Mouse (Mus musculus) heart, adult 8-10 months (tissue): ENCODE measurements around the gene Dennd2c. TPM values are rescaled to one million over a fixed set of nuclear protein-coding genes. Genes with fewer than 3 reads are reported as not detected.

ENCODE experiments used
- DNase-seq: peaks from one replicate; pipeline ENCODE4 v3.0.0; 2022; ENCODE audit warnings: low spot score
- total RNA-seq, 4 experiments: library from RNA; stranded (reverse); gene quantifications; 2 replicates each; pipeline ENCODE4 v1.2.4; 2022

Dennd2c gene
- total RNA-seq = 1 to 10 TPM; 1.5 to 1.8 (median 1.7) TPM

DNA sequence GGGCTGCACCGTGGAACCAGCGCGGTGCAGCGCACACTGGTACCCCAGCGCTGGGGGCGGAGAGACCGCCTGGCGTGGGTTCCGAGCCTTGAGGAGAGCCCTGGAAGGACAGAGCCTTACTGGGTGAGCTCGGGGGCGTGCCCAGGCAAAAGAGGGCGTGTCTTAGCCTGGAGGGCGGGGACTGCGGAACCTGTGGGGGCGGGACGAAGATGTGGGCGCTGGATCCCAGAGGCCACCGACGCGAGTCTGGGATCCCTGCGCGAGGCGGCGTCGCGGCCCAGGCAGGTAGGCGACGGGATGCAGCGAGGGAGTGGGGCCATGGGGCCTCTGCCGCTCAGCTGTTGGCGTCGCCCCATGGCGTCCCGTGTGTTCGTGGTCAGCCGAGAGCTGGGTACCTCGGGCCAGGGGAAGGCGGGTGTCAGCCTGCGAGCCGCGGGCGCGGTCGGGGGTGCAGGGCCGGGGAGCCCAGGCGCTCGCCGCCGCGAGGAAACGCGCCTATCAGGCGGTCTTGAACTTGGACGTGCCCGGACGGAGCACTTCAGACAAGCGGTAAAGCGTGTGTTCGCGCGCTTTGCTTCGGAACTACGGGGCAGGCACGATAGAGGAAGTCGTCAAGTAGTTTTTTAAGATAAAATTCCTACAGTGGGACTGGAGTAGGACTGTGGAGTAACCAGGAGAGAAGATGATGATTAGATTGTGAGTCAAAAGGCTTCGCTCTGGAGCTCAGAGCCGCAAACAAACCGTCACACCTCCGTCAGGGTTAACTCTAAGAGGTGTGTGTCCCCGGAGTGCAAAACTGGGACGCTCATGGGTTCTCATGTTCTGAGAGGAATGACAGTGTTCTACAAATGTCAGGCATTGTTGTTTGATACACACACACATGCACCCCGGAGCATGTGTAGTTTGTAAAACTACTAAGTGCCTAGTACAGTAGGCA lies at the start of gene Dennd2c:
TSS of gene Dennd2c (plus strand) at position 151 of the 937 bp plus-strand sequence.
- peak; percentile 93 for DNase-seq

DNA sequence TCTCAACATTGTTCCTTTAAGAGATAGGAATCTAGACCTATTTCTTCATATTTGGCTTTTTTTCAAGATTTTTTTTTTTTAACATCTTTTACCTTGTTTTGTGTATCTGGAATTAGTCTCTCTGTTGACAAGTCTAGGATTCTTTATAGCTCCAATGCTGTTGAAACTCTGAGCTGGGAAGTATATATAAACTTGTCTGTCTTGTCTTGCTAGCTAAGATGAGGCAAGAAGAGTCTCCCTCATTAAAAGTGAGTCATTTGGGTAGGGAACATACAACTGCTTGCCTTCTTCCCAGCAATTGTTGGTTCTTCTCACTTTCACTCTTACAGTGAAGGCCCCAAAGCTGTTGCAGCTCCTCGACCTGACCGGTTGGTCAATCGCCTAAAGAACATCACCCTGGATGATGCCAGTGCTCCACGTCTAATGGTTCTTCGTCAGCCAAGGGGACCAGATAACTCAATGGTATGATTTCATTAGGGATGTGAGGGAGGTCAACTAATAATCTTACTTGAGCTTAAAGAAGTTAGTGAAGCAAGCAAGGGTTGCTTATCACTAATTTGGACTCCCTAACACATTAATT lies 46.3 kb upstream of the Dennd2c start:
- no peak for DNase-seq

DNA sequence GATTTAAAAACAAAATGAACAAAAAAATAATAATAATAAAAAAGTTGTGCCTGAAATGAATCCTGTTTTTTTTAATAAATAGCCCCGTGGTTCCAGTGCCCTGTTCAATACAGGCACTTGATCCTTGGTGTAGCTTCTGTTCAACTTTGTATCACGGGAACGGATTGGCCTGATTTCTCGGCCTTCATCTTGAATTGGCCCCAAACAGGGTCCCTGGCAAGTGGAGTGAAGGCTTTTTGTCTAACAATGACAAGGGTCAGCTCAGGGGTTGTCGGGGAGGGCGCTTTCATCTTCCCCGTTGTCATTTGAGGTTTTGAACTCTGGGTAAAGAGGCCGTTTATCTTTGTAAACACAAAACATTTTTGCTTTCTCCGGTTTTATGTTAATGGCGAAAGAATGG lies 44.7 kb upstream of the Dennd2c start:
- no peak for DNase-seq

DNA sequence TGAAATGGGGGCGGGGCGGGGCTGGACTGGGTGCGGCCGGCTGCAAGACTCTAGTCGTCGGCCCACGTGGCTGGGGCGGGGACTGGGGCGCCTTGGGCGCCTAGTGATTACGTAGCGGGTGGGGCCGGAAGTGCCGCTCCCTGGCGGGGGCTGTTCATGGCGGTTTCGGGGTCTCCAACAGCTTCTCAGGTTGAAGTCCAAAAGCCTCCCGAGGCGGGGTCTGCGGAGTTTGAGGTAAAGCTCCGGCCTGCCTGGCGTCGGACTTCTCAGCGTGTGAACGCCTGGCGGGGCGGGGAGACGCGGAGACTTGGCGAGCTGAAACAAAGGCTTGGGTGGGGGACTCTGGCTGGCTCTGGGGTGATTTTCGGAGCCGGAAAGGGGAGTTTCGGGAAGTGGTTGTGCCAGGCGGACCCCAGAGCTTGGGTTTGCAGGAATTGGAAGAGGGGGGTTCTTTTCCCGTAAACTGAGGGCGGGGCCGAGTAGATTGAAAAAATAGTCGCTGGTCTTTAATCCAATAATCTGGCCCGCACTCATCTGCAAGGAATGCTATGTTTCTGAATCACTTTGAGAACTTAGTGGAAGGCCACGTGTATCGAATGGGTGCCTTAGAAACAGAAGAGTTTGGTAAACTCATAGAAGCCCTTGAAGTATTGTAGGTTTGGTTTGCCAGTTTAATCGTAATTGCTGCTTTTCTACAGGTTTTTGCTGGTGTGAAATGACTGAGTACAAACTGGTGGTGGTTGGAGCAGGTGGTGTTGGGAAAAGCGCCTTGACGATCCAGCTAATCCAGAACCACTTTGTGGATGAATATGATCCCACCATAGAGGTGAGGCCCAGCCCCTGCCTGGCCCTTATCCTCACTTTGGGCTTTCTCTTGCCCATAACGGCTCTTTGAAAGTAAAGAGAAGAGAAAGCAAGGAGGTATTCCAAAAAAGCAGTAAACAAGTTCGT lies 43.9 kb upstream of the Dennd2c start, which contains the start of gene Nras:
TSS of gene Nras (plus strand) at position 79 of the 951 bp plus-strand sequence.
- peak; percentile 94 for DNase-seq

DNA sequence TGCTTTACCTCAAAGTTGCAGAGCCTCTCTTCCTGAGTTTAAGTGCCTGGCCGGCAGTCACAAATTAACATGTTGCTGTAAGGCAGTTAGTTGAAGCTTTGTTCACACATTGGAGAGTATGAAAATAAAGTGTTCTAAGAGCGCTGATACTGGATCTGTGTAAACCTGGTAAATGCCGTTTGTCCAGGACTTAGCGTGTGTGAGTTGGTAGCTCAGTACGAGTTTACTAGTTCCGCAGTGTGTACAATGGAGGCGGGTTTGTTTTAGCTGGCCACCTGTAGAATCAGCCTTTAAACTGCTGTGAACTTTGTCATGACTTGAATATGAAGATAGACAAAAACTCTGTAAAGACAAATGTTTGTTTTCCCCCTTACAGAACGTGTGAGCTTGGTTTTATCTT lies 35.5 kb upstream of the Dennd2c start:
- DNase-seq = no peak

DNA sequence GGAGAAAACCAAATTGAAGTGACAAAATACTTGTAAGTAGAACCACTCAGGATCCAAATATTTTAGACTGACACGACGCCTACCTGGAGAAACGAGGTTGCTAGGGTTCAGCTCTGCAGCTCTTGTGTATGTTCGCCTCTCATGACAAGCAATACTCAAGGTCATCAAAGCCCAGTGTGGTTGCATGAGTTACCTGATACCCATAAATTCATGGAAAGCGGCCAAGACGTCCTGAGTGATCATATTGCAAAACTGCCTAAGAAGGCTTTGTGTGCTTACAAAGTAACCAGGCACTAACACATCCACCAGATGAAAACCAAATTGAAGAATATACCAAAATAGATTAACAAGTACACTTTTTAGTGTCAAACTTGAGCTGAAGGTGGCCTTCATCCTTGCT lies 33.4 kb upstream of the Dennd2c start:
- no peak for DNase-seq

DNA sequence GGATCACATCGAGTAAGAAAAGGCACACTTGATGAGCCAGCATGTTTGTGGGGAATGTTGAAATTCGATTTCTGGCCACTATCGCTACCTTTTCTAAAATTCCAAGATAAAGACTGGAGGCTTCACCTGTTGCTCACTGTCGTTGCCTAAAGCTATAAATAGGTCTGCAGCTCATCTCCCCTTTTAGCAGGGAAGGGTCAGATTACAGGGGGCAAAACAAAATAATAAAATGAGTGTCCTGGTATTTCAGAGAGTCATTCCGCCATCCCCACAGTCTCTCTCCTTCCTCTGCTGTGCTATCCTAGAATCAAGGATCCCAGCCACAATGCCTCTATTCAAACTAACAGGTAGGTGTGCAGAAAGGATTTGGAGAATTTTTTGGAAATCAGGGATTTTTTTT lies 28.6 kb upstream of the Dennd2c start, which contains the start of gene Ampd1:
TSS of gene Ampd1 (plus strand) at position 244 of the 400 bp plus-strand sequence.
- DNase-seq = no peak

DNA sequence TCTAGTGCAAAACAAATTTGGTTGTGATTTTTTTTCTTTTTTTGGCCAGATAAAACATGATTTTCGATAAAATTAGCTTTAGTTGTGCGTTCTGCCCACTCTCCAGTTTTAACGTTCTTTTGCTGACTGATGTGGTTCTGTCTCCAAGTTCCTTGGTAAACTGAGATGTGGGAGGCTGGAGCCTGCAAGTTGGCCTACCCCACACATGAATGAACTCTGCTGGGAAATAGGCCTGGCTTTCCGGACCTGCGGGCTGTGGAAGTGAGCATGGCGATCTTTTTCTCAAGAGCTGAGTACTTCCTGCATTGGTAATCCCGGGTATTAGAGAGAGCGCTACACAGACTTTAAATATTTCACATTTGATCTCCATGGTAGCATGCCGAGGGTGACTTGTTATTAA lies 26.5 kb upstream of the Dennd2c start:
- DNase-seq = no peak

DNA sequence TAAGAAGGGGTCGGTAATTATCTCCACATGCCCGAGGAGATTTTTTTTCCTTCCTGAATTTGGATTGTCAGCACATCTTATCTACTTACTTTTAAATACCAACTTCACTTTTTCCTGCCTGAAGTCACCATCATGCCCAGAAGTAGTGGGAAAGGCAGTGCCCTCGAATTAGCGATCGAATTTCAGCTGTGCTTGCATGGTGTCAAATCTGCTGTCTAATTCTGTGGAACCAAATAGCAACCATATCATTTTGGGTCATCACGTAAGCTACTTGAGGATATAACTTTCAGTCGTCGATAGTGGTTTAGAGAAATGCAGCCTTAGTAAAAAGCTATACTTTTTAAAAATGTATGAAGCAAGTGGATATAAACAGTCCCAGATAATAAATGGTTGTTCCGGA lies 25.9 kb upstream of the Dennd2c start:
- no peak for DNase-seq

DNA sequence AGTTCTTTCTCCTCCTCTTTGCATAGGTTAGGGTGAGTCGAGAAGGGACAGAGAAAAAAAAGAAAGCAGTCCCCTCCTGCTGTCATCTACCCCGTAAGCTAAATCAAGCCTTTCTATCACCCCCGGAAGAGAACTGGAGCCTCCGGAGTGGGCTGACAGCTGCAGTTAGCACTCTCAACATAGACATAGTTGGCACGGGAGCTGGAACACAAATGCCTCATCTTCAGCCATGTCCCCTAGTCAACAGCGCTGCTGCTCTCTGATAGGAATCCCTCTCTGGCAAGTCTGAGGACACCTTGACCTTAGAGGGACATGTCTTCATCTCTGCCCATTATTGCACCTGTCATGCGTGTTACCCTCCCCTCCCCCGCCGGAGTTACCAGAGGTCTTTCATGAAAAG lies 23.1 kb upstream of the Dennd2c start:
- DNase-seq = no peak

DNA sequence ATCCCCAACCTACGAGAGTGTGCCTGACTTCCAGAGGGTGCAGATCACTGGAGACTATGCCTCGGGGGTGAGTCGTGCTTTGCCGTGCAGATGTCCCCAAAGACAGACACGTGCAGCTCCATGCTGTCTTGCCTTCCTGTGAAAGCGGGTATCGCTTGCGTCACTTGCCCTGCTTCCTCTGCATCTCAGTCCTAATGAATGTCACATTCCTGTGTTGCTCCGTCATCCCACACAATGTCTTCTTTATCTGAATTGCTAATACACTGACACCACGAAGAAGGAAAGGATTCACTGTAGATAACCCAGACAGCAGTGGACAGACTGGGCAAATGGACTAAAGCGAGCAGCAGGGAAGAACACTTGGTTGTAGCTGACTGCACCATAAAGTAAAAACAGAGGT lies 21.4 kb upstream of the Dennd2c start:
- no peak for DNase-seq

DNA sequence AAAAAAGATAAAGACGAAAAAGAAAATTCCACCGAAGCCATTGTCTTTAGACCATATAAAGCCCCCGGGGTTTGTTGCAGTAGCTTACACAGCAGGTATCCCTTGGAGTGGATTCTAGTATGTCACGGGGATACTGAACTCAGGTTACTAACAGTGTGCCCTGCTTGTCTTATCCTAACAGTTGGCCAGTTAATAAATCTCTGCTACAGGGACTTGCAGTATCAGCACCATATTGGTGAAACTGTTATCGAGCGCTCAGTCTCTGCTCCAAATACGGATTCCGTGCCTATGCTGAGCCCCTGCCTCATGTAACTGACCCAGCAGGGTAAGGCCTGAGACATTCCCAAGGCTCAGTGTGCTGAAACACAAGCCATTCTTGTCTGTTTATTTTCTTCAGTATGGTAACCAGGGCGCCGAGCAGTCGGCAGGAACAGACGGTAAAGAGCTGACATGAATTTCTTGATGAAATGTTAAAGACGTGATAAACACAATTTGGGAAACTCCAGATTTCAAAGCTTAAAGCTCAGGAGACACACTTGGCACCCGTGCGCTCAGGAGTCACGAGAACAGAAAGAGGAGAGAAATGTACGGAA lies 20.4 kb upstream of the Dennd2c start:
- no peak for DNase-seq

DNA sequence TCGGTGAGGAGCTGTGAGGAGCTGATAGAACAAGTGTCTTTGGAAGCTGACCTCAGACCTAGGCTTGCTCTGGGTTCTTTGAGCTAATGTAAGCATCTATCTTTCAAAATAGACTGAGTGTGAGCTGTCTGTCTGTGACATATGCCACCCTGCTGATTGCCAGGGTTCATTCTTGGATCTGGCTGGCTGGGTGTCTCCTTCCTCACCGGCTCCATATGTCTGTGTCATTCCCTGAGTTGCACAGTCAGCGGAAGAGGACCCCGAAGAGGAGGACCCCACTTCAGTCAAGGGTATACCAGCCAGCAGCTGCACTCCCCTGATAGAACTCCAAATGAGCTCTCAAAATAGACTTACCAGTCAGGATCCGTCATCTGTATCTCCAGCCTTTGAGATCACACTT lies 19.6 kb upstream of the Dennd2c start:
- no peak for DNase-seq

DNA sequence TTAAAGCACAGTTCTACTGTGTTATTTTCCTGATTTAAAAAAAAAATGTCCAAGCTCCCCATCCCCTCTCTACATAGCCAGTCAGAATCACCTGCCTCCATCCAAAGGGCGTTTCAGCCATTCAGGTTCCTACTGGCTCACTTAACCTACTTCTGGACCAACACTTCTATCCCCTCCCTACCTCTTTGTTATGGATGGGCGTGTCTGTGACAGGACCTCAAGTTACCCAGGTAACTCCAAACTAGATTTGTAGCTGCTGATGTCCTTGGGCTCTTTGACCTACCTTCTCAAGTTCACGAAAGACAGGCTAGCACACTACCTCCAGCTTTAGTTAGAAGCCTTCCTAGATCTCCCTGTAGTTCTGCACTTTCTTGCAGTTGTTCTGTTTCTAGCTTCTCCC lies 16.4 kb upstream of the Dennd2c start:
- no peak for DNase-seq

DNA sequence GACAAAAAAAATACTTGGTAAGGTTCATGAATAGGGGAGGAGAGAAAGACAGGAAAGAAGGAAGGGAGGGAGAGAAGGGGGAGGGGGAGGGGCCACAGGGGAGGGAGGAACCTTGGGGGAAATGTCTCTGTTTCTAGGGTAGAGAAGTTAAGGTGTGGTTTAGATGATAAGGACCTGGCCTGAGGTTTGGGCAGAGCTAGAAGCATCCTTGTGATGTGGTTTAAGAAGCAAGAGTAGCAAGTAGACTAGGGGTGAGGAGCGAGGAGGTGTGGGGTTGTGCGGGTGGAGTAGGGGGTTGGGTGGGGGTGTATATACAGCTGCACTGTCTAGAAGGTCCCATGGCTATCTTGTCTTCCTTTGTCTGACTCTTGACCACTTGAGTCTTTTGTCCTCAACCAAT lies 10.7 kb upstream of the Dennd2c start:
- DNase-seq = no peak

DNA sequence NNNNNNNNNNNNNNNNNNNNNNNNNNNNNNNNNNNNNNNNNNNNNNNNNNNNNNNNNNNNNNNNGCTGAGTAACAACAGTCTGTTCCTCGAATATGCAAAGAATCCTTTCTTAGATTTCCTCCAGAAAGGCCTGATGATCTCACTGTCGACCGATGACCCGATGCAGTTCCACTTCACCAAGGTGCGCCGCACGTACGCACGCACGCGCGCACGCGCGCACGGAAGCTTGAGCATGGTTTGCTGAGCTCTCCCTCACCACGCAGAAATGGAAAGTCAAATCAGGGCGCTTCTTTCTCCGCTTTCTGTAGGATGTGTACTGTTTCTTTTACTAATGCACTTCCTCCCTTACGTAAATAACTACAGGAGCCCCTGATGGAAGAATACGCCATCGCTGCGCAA lies 3.7 kb upstream of the Dennd2c start:
- DNase-seq = no peak

DNA sequence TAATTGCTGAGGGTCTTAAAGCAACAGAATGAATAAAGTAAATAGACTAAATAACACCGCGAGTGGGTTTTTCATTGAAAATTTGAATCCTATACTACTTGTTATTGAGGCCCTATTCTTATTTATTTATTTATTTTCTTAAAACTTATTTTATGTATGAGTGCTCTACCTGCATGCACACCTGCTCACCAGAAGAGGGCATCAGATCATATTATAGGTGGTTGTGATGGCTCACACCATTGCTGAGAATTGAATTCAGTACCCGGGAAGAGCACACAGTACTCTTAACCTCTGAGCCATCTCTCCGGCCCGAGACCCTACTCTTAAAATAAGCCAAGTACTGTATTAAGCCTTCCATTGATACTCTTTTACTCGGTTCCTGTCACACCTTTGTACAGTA lies 2.7 kb upstream of the Dennd2c start:
- no peak for DNase-seq

DNA sequence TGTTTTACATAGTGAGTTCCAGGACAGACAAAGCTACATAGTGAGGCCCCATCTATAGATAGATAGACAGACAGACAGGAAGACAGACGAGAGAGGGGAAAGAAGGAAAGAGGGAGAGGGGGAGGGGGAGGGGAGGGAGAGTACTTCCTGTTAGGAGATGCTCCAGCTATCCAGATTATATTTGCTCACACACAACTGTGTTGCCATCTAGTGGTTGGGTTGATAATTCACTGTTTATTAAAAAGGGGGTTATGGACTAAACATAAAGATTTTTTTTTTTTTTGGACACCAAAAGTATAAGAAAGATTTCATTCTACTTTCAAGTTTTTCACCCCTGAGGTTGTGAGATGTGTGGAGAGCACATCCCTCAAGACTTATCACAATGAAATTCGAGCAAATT lies 1.7 kb upstream of the Dennd2c start:
- no peak for DNase-seq

DNA sequence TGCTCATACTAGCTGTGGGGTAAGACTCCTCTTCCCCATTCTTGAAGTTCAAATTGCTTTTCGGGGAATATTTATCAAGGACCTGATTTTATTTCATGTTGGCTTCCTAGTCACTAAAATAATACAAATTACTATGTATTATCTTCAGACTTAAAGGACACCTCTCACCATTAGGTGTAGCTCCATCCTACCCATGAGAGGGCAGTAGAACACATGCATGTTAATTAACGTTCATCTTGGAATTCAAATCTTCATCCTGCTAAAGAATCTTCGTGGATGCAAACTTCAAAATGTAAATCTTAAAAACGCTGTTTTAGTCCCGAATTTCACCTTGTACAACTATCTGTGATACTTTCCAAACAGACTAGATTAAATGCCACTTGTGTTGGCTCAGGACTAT lies 1.2 kb upstream of the Dennd2c start:
- no peak for DNase-seq

DNA sequence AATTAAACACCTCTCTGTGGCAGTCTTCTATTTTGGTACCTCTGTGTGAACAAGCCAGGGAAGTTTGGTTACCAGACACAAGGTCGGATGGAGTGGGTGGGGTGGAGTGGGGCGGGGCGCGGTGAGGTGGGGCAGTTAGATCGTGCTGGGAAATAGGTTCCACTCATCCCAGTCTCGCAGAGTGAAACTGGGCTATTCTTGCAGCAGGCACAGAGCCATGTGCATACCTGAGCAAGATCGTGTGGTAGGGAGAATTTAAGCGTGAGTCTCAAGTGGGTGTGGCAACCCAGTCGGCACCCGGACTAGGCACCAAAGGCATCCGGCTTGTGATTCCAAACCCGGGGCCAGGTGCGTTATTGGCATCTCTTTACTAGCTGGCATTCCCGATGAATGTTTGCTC lies 495 bp upstream of the Dennd2c start:
- DNase-seq = no peak

DNA sequence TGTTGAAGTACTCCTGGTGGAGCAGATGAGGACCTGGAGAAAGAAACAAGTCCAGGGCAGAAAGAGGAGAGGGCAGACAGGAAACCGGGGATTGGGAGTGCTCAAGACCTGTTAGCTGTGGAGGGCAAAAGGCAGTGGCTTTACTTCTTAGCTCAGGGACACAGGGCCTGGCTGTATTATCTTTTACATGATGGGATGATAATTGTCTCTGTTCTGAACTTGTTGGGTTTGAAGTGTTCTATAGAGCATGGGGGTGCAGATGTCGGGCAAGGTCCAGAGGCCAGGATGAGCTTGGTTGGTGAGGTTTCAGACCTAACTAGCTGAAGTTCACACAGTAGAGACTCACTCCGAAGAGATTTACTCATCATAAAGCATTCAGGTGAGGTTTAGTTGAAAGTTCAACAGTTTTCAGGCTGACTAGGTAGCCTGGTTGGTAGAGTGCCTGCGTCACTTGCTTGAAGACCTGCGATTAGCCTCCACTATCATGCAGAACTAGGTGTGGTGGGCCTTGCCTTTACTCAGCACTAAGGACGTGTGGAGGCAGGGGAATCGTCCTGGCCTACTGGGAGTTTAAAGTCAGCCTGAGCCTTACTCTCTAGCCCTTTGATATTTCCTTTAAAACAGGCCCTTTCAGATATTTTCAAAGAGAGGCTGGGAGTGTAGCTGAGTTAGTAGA lies 5.3 kb downstream of the Dennd2c start:
- DNase-seq = no peak
